Mouse (Mus musculus) liver, embryonic 15.5 days (tissue): ENCODE measurements around the gene Sema7a. TPM values are rescaled to one million over a fixed set of nuclear protein-coding genes. Genes with fewer than 3 reads are reported as not detected.

ENCODE experiments used
- ATAC-seq: fragments of 200-750 bp; cut with Nextera tagmentation; 2 replicates; pipeline ENCODE4 v1.8.0; 2017; ENCODE audit warnings: moderate number of reproducible peaks, mild to moderate bottlenecking, moderate library complexity; ENCODE audit not compliant: insufficient read depth
- H3K27ac ChIP-seq: fragments of 300-500 bp; sonication (generic); replicated peaks from 2 replicates; pipeline ENCODE4 v1.5.1; 2015; ENCODE audit warnings: mild to moderate bottlenecking, inconsistent platforms
- H3K27me3 ChIP-seq: fragments of 300-500 bp; sonication (generic); 2 replicates; pipeline ENCODE4 v1.6.1; 2015; ENCODE audit warnings: mild to moderate bottlenecking, inconsistent platforms
- H3K36me3 ChIP-seq: fragments of 300-500 bp; sonication (generic); replicated peaks from 2 replicates; pipeline ENCODE4 v1.6.1; 2015; ENCODE audit warnings: moderate library complexity, mild to moderate bottlenecking, inconsistent platforms
- H3K4me1 ChIP-seq: fragments of 300-500 bp; sonication (generic); replicated peaks from 2 replicates; pipeline ENCODE4 v1.6.1; 2015; ENCODE audit warnings: inconsistent platforms
- H3K4me2 ChIP-seq: fragments of 300-500 bp; sonication (generic); 2 replicates; pipeline ENCODE4 v1.6.1; 2015; ENCODE audit warnings: moderate library complexity, mild to moderate bottlenecking, inconsistent platforms
- H3K4me3 ChIP-seq: fragments of 300-500 bp; sonication (generic); replicated peaks from 2 replicates; pipeline ENCODE4 v1.5.1; 2015; ENCODE audit warnings: mild to moderate bottlenecking, inconsistent platforms
- H3K9ac ChIP-seq: fragments of 300-500 bp; sonication (generic); 2 replicates; pipeline ENCODE4 v1.6.1; 2015; ENCODE audit warnings: moderate library complexity, mild to moderate bottlenecking, inconsistent platforms
- H3K9me3 ChIP-seq: fragments of 300-500 bp; sonication (generic); replicated peaks from 2 replicates; pipeline ENCODE4 v1.6.1; 2016; ENCODE audit warnings: inconsistent platforms
- WGBS: fragments of 180-500 bp; shearing (Covaris S2); methylation state at CpG from one replicate; pipeline ENCODE4 v1.1.7; 2015; ENCODE audit warnings: mixed read lengths; ENCODE audit not compliant: insufficient replicate concordance; 5-methylcytosine and 5-hydroxymethylcytosine counted together
- polyA plus RNA-seq: library from polyadenylated mRNA; unstranded; fragments of >200 nt; fragmentation: Nextera tagmentation; extraction: Ambion mirVana; gene quantifications from 2 replicates; pipeline ENCODE4 v1.2.1, GENCODE M21; 2015

Sema7a gene
- polyA plus RNA-seq, 1 experiment from 2014 or later = not detected

DNA sequence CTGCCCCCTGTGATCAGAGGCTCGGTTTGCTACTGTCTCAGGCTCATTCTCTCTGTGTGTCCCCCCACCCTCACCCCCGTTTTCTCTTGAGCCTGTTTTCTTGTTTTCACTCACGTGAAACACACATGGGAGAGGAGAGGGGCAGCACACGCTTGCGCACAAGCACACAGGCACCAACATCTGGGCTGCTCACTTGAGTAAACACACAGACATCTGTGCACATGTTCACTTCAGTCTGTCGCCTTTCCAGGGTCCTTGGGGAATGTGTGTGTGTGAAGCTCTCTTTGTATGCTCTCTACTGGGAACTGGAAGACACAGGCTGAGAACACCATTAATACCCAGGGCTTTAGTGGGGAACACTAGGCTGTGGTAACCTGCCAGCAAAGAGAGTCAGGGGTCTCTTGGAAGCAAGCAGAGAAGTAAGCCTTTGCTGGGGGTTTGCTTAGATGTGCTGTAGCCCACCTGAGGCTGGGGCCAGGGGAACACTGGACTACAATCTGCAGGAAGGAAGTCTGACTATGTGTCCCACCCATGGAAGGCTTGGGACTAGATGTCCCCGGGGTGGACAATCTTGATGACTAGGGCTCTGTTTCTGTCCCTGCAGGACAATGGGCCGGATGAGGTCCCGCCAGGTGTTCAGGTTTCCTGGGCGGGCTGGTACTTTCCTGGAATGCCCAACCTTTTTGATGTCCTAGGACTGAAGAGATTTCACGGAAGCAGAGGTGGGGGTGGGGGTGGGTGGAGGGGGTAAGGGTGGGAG is 30.0 kb downstream of the Sema7a start:
- no peak for ATAC-seq
- WGBS = 55% methylated on average over 11 of the region's 11 CpGs
- Histone ChIP-seq H3K36me3 (no peaks in the 10 kb centered on the region), H3K9ac (no peak overlapping the region), H3K27ac (no peak overlapping the region), H3K9me3 (no peaks in the 10 kb centered on the region), H3K27me3 (no peaks in the 10 kb centered on the region), H3K4me2 (no peak overlapping the region), H3K4me1 (0 out of 2 replicates have a peak, but pooled peaks cover 9% of the 10 kb centered on the region), H3K4me3 (no peak overlapping the region)

DNA sequence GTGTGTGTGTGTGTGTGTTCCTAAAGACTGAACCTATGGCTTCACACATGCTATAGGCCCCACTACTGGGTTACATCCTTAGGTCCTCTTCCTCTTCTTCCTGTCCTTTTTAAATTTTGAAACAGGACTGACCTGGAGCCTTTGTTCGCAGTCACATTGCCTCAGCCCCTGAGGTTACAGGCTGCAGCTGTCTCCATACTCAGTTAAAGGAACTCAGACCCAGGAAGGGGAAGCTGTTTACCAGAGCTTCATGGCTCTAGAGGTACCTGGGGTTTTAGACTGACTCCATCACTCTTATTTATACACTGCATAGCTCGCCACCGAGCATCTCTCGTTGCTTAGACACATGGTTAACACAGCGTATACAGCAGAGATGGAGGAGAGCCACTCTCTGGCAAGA is 31.5 kb downstream of the Sema7a start:
- no peak overlapping the region for H3K27ac ChIP-seq

DNA sequence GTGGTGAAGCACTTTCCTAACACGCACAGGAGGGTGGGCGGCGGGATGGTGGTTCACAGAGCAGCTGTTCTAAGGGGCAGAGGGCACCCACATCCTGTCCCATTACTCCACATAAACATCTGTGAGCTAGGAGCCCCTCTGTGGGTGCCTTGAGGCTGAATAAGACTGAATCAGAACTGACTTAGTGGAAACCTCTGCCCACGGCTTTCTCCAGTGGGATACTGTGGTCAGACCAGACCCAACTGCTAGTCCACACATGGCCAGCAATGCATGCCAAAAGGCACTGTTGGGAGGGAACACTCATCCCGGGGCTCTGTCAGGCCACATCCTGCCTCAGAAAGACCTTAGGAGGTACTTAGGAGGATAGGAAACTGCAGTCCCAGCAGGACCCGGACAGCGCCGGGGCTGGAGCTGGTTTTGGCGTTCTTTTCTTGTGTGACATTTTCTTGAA is 32.3 kb downstream of the Sema7a start:
- Histone ChIP-seq H3K27me3 (no peaks in the 10 kb centered on the region), H3K4me2 (no peak overlapping the region), H3K36me3 (no peaks in the 10 kb centered on the region), H3K4me1 (0 out of 2 replicates have a peak, but pooled peaks cover 9% of the 10 kb centered on the region), H3K27ac (no peak overlapping the region), H3K9ac (no peak overlapping the region), H3K9me3 (no peaks in the 10 kb centered on the region), H3K4me3 (no peak overlapping the region)
- 50% methylated on average over 9 of the region's 9 CpGs for WGBS
- ATAC-seq = no peak

More for the DNA sequence above, 31.5 kb downstream of the Sema7a start:
- ATAC-seq = no peak
- Histone ChIP-seq H3K9ac (no peak overlapping the region), H3K4me1 (0 out of 2 replicates have a peak, but pooled peaks cover 9% of the 10 kb centered on the region), H3K36me3 (no peaks in the 10 kb centered on the region), H3K27me3 (no peaks in the 10 kb centered on the region), H3K4me3 (no peak overlapping the region), H3K4me2 (no peak overlapping the region), H3K9me3 (no peaks in the 10 kb centered on the region)
- WGBS = 73% methylated on average over 5 of the region's 5 CpGs

DNA sequence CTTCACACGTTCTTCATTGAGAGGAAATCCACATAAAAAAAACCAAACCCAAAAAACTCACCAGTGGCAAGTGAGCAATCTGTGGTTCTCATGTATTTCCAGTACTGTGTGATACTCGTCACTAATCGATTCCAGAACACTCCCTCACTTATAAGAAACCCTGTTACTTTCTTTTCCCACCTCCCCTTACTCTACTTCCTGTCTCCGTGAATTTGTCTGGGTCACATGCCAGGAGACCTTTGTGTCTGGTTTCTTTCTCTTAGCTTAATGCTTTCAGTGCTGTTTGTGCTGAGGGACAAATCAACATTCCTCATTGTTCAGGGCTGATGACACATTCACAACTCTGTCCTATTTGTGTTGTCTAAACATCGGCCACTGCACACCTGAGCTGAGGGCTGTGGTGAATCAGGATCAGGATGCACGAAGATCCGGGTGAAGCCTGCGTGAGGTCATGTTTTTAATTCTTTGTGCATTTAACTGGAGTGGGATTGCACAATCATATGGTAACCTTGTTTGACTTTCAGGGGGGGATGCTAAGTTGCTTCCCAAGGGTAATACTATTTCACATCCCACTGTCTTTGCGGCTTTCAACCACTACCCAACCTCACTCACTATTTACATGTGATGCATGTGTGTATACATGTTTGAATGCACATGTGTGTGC is 33.0 kb downstream of the Sema7a start:
- H3K4me3 ChIP-seq = no peak overlapping the region
- no peaks in the 10 kb centered on the region for H3K9me3 ChIP-seq
- 41% methylated on average over 9 of the region's 9 CpGs for WGBS
- H3K4me1 ChIP-seq = 0 out of 2 replicates have a peak, but pooled peaks cover 3% of the 10 kb centered on the region
- H3K4me2 ChIP-seq = no peak overlapping the region
- no peaks in the 10 kb centered on the region for H3K36me3 ChIP-seq
- H3K27ac ChIP-seq = no peak overlapping the region
- H3K27me3 ChIP-seq = no peaks in the 10 kb centered on the region
- H3K9ac ChIP-seq = no peak overlapping the region
- no peak for ATAC-seq

DNA sequence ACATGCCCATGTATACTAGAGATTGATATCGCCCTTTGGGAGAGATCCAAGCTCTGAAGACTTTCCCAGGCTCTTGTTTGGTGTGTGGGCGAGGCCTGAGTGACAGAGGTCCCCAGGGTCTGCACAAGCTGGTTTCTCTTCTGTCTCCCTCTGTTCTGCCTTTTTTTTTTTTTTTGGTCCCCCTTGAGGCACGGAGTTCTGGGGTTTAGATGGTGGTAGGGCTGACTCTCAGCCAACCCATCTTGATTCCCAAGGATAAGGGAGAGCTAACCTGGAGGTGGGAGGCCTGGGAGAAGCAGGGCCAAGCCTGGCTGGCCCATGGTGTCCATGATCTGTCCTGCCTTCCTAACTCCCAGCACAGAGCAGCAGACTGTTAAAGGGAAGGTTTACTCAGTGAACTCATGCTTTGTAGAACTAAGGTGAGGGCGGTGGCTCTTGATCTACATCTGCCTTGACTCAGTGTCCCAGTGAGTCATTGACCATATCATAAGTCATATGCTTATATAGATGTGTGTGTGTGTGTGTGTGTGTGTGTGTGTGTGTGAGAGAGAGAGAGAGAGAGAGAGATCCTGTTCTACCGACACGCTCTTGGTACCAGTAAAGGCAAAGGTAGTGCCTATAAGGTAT is 33.6 kb downstream of the Sema7a start:
- WGBS = 59% methylated on average over 6 of the region's 6 CpGs

DNA sequence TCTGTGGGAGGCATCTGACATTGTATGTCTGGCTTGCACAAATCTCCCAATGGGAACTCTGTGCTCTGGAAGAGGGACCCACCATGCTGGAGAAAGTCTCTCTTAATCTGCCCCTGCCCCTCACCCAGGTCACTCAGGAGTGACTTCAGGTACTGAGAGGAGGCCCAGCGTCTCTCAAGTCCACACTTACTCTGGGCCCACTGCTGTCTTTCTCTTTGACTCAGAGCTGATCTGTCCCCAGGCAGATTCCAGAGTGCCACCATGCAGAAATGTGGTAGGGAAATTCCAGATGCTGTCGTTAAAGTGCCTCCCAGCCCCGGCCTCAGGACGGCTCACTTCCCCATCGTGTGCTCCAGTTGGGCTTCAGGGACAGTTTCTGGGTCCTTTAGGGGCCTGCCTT is 34.3 kb downstream of the Sema7a start:
- Histone ChIP-seq H3K9ac (no peak overlapping the region), H3K27me3 (no peaks in the 10 kb centered on the region), H3K4me2 (no peak overlapping the region), H3K4me3 (no peak overlapping the region), H3K27ac (no peak overlapping the region), H3K4me1 (no peaks in the 10 kb centered on the region), H3K36me3 (no peaks in the 10 kb centered on the region), H3K9me3 (no peaks in the 10 kb centered on the region)
- WGBS = 48% methylated on average over 5 of the region's 5 CpGs
- no peak for ATAC-seq

More for the DNA sequence above, 33.6 kb downstream of the Sema7a start:
- Histone ChIP-seq H3K9me3 (no peaks in the 10 kb centered on the region), H3K4me3 (no peak overlapping the region), H3K27me3 (no peaks in the 10 kb centered on the region), H3K9ac (no peak overlapping the region), H3K27ac (no peak overlapping the region), H3K4me1 (0 out of 2 replicates have a peak, but pooled peaks cover 2% of the 10 kb centered on the region), H3K36me3 (no peaks in the 10 kb centered on the region), H3K4me2 (no peak overlapping the region)
- ATAC-seq = no peak

DNA sequence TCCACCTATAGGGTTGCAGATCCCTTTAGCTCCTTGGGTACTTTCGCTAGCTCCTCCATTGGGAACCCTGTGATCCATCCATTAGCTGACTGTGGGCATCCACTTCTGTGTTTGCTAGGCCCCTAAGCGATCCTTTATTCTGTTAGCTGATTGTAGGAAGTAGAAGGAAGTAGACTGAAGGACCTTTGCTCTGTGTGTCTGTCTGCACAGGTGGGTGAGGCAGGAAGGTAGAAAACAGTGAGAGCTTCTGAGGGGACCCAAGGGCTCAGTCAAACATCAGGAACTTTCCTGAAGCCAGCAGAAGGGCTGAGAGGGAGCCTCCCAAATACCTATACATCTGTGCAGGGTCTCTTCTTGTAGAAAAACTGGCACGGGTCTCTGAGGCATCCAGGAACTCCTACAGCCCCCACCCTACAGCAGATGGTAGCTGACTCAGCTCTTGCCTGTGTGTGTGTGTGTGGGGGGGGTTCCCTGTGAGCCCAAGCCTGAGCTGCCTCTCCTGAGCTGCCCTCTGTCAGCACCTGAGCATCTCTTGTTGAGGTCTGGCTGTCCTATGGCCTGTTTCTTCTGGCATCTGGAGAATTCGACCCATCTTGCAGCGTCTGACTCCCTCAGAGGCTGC is 35.4 kb downstream of the Sema7a start:
- Histone ChIP-seq H3K27ac (no peak overlapping the region), H3K27me3 (no peaks in the 10 kb centered on the region), H3K9ac (no peak overlapping the region), H3K36me3 (no peaks in the 10 kb centered on the region), H3K4me2 (no peak overlapping the region), H3K9me3 (no peaks in the 10 kb centered on the region), H3K4me1 (no peaks in the 10 kb centered on the region), H3K4me3 (no peak overlapping the region)
- WGBS = 55% methylated on average over 5 of the region's 5 CpGs
- no peak for ATAC-seq

DNA sequence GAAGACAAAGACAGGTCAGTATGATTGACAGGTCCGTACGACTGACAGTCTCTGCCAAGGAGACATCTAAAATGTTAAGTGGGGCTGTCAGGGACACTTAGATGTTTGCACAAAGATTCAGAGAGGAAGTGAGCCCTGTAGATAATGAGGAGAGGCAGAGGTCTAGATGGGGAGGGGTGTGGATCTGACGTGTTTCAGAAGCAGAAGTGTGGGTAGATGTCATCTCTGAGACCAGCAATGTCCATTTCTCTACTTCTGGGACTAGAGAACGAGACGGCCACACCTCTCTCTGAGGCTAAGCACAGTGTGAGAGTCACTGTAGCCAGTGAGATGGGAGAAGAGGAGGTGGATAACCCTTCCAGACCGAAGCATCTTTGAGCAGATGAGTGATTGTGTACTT is 38.1 kb downstream of the Sema7a start:
- no peaks in the 10 kb centered on the region for H3K27me3 ChIP-seq
- H3K4me2 ChIP-seq = no peak overlapping the region
- no peaks in the 10 kb centered on the region for H3K36me3 ChIP-seq
- ATAC-seq = no peak
- 26% methylated on average over 6 of the region's 6 CpGs for WGBS
- no peak overlapping the region for H3K4me3 ChIP-seq
- H3K4me1 ChIP-seq = no peaks in the 10 kb centered on the region
- no peaks in the 10 kb centered on the region for H3K9me3 ChIP-seq
- no peak overlapping the region for H3K27ac ChIP-seq
- H3K9ac ChIP-seq = no peak overlapping the region

DNA sequence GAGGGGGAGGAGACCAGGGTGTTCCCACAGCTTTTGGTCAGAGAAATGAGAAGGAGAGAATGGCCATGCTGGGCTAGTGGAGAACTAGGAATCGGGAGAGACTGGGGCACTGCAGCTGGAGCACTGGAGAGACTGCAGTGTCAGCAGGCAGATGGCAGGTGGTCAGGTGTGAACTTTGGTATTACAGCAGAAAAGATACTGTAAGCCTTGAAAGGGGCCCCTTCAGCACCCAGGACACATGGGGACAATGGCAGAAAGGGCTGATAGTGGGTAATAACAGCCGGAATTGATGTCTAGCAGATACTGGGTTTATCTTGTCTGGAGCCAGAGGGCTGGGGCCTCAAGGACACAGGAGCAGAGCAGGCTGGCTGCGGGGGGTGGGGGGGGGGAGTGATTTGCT is 38.9 kb downstream of the Sema7a start:
- Histone ChIP-seq H3K4me1 (no peaks in the 10 kb centered on the region), H3K4me3 (no peak overlapping the region), H3K9me3 (no peaks in the 10 kb centered on the region), H3K4me2 (no peak overlapping the region), H3K36me3 (no peaks in the 10 kb centered on the region), H3K9ac (no peak overlapping the region), H3K27me3 (no peaks in the 10 kb centered on the region), H3K27ac (no peak overlapping the region)
- WGBS = 28% methylated on average over 3 of the region's 3 CpGs
- no peak for ATAC-seq

DNA sequence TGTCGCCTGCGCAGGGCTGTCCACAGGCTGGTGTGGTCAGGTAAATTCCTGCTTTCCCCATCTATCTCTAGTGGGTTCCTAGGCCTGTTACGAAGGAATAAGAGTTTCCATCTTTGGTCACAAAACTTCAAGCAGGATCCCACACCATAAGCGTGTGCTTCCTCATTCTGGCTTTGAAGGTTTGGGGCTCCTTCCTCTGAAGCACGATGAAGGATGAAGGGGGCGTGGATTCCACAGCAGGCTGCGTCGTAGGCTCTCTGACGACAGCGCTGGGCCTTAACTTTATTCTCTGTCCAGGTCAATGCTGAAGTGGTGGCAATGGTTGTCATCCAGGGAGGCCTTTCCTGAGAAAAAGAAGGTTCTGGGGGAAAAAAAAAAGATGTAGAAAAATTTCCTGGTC is 40.7 kb downstream of the Sema7a start:
- Histone ChIP-seq H3K27ac (no peak overlapping the region), H3K36me3 (no peaks in the 10 kb centered on the region), H3K9me3 (no peaks in the 10 kb centered on the region), H3K4me1 (no peaks in the 10 kb centered on the region), H3K4me3 (no peak overlapping the region), H3K27me3 (no peaks in the 10 kb centered on the region), H3K4me2 (no peak overlapping the region), H3K9ac (no peak overlapping the region)
- no peak for ATAC-seq
- 33% methylated on average over 10 of the region's 10 CpGs for WGBS

DNA sequence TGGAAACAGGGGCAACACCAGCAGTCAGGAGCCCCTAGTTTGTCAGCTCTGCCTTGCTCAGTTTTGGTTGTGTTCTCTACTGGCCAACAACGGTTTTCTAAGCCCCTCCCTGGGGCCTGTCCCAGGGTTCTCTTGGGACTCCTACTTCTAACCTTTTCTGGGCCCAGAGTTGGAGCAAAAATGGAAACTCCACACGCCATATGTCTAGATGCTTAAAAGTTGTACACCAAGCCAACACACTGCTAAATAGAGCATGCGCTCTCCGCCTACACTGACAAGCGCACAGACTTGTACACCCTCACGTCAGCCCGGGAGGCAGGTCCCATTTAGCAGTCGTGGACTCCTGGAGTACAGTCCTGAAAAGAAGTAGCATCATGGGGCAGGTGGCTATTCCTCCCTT is 45.4 kb downstream of the Sema7a start:
- H3K27me3 ChIP-seq = peaks cover 4% of the 10 kb centered on the region; the same call in 1 of the 2 replicates
- no peaks in the 10 kb centered on the region for H3K36me3 ChIP-seq
- no peaks in the 10 kb centered on the region for H3K9me3 ChIP-seq
- 74% methylated on average over 8 of the region's 8 CpGs for WGBS
- no peak overlapping the region for H3K4me2 ChIP-seq
- H3K9ac ChIP-seq = no peak overlapping the region
- no peak overlapping the region for H3K27ac ChIP-seq
- ATAC-seq = no peak
- no peaks in the 10 kb centered on the region for H3K4me1 ChIP-seq
- H3K4me3 ChIP-seq = no peak overlapping the region
